Mouse (Mus musculus) megakaryocyte-erythroid progenitor cell, adult 5-6 weeks (primary cell): ENCODE results near the gene Foxd1. TPM values are rescaled to one million over a fixed set of nuclear protein-coding genes. Genes with fewer than 3 reads are reported as not detected.

Source experiments
- ATAC-seq: replicated peaks from 2 replicates; pipeline ENCODE4 v1.8.0; 2016; ENCODE audit warnings: mild to moderate bottlenecking, inconsistent platforms; ENCODE audit not compliant: severe bottlenecking, poor library complexity, low FRiP score, low TSS enrichment
- total RNA-seq, 2 experiments: library from RNA; stranded (forward) in 1 of 2; stranded (reverse) in 1 of 2; fragments of 200-1000, 215-1000 nt in 1 of 2; fragments of >200 nt in 1 of 2; fragmentation: Nextera tagmentation in 1 of 2; gene quantifications; 2 replicates each; pipeline ENCODE4 v1.2.3; 2014 to 2017

Foxd1 gene
- total RNA-seq, 2 experiments from 2014 or later, result not detected

DNA sequence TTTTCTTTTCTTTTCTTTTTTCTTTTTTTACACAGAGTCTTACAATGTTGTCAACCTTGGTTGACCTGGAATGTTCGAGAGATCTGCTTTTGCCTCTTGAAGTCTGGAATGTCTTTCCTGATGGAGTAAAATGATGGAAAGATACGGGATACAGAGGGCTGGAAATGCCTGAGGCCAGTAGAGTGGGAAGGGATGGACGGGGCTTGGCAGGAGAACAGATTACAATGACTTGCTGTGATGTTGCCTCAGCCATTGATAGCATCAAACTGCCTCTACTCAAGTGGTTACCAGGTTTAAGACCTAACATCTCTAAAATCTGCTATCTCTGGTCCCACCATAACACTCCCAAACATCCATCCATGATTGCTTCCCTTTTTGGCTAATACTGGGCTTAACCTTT, 20.9 kb downstream of the Foxd1 start:
- no peak for ATAC-seq

DNA sequence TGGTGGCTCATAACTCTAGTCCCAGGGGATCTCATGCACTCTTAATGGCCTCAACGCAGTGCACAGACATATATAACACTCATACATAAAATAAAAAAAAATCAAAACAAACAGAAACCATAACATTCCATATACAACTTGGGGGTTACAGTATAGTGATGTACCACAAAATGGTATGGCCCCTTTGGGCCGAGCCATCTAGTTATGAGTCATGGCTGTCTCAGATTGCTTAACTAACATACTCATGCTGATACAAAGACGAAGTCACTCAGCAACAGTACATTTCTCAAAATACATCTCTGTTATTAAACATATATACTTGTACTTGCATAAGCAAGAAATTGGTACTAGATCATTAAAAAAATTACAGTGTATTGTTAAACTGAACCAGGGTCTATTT, 23.7 kb downstream of the Foxd1 start:
- ATAC-seq, result no peak

DNA sequence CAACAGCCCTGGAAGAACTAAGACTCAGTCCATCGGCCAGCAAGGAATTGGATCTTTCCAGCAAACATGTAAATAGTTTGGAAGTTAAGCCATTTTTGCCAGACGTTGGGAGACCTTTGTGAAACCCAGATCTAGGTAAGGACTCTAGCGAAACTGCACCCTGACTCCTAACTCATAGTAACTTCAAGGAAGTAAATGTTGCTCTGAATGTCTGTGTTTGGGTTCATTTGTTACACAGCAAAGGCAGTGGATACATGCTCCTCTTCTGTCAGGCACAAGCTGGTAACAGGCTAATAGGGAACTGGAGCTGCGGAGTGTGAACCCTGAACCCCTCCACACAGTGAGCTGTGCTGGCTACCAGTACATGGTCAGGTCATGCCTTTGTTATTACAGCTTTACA, 28.7 kb downstream of the Foxd1 start:
- no peak for ATAC-seq

DNA sequence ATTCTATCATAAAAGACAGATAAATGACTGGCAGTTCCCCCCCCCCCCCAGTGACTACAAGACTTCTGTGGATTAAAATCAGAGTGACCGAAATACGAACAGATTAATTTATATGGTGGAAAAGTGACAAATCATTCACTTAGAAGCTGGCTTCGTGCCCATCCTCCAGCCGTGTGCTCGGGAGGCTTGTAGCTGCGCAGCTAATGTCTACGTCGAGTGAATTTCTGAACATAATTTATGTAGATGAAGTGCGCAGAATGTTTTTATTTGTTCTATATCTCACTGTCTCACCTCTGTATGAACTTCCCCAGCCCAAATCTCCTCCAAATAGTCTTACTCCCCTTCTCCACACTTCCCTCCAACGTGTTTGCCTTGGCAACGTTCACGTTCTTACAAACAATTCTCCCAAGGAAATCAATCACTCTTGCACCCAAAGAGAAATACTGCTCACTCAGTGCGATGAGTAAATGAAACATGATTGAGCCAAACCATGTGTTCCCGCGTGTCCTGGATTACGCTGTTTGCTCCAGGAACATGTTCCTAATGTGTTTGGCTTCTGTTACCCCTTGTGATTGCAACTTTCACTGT, 30.0 kb downstream of the Foxd1 start:
- no peak for ATAC-seq

DNA sequence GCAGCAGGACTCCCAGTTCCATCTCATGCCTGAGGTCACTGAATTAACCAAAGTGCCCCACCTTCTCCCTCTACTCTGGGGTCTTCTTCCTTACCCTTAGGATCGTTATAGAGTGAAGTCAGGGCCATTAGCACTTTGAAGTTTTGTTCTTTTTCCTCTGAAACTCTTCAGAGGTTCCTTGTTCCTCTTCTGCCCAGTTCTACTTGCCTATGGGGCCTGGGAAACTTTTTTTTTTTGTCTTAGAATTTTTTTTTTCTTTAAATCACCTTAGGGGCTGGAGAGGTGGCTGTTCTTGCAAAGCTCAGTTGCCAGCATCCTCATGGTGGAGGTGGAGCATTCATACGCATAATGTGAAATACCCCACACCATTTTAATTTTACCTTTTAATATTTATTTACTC, 31.8 kb downstream of the Foxd1 start:
- no peak for ATAC-seq

DNA sequence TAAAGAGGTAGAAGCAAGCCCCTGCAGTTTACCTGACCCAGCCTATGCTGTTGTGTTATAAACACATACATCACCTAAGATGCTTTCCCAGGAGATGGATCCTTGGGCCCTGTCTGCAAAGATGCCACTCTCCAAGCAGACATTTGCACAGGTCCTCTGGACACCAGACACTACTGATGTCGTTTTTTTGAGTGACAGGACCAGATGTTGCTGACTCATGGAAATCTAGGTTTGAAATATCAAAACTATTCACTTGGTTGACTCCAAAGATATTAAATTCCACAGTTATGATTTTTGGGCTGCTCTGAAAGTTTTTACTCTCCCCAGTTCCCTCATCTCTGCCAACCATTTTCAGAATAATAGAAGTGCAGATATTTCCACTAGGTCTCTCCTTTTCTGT, 35.0 kb downstream of the Foxd1 start:
- ATAC-seq, result no peak

DNA sequence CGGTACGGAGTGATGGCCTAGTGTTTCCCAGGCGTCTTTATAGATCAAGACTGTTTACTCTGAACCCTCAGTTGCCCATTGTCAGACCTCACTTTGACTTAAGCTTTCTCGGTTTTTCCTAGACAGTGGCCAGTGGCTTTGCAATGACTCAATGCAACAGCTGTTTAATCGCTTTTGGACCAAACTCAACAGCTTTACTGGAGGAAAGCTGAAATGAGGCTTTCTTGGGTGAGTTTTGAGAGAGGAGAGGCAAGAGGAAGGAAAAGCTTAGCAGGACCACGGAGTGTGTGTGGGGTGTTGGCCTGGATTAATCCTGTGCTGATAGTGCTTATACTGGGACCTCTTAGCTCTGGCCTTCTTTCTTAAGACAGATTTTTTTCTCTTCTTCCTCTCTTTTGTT, 36.3 kb downstream of the Foxd1 start:
- no peak for ATAC-seq

DNA sequence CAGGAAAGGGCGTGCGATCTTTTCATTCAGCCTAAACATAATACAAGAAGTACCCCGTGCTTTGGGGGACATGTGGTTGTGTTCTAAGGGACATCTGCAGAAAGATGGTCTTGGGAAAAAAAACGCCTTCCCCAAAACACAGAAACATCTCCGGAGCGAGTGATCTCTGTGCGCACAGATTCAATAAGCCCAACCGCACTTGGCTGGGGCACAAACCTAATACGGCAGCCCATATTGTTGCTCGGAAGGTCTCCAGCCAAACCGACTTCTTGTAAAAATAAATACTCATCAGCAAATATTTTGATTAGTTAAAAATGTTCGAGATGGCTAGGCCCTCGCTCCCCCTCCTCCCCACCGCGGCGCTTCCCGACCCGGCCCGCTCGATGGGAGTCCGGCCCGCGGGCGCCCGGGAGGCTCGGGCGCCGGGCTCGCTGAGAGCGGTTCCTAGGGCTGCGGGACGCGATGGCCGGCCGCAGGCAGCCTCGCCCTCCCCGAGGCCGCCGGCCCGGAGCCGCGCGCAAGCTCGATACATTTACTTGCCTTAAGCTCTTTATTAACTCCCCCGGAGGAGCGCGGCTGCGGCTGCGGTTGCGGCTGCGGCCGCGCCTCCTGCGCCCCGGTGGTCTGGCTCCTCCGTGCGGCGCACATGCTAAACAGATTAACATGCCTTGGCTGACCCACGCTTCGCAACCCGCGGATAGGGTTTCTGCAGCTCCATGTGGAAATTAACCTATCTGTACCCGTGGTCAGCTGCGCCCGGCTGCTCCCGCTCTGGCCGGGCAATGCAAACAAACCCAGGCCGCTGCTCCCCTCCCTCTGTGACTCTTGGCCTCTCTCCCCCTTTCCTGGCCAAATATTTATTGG, 37.0 kb downstream of the Foxd1 start:
- ATAC-seq, result no peak

DNA sequence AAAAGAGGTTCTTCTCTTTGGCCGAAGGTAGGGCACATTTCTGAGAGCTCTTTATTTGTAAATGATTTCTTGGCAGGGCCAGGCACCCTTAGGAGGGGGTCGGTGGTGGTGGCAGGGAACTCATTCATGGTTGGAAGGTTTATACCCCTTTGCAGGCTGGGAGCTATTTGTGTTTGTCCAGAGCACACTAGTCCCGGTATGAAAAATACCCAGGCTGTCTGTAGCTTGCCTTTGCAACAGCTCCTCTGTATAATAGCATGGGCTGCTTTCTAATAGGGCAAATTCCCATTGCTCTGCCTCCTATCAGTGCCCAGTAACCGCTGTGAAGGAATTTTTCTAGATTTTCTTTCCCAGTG, 37.6 kb downstream of the Foxd1 start:
- ATAC-seq, result no peak

DNA sequence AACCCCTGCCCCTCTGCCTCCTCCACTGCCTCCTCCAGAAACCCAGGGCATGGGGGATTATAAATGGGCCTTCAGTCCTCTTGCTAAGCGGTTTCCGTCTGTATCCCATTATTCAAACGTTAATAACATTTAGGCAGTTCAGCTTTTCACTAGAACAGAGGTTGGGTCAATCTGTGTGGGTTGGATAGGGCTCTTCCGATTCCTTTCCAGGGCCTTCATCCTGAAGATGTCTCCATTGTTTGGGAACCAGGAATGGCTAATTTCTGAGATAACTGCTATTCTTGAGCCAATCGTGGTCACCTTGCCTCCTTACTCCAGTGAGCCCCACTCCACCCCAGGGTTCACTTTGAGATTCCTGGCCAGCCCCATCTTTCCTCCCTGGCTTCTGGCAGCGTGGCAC, 38.0 kb downstream of the Foxd1 start:
- no peak for ATAC-seq

DNA sequence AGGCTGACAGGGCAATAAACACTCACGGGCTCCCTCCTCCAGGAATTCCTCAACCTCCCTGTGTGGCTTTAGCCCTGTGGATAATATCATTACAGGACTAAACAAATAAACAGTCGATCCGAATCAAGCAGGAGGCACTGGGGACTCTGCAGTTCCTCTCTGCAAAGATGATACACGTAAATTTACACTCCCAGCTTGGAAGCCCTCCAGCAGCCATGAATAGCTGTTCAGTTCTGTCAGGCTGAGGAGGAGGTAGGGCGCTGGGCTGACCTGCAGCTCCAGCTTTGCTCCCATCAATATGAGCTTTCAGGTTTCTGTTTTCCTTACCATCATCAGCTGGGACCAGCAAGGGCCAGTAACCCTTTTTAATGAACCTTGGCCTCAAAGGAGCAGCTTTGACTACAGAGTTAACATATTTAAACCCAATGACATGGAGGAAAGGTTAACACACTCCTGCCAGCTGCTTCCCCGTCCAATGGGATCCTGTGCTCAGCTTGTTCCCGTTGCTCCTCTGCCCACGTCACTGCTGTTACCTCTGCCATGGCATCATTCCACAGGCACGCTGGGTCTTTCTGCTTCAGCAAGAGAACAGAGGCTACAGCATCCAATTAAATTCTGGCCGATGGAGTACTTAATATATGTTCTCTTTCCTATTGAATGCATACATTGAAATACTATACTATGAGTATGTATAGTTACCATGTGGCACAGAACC, 39.5 kb downstream of the Foxd1 start:
- ATAC-seq, result no peak

Other genes starting within 250 kb of the Foxd1 start
- 0.79 and 1.1 TPM in 2 replicates for gene Arhgef28, start 147.8 kb upstream of the Foxd1 start, total RNA-seq (2014; fragmentation: Nextera tagmentation)
- gene Arhgef28, start 147.8 kb upstream of the Foxd1 start, total RNA-seq (2017), result 1.5 and 2.0 TPM in 2 replicates
- gene Utp15, start 91.2 kb upstream of the Foxd1 start, total RNA-seq (2014; fragmentation: Nextera tagmentation), result 34.4 and 45.7 TPM in 2 replicates
- 57.2 and 67.9 TPM in 2 replicates for gene Utp15, start 91.2 kb upstream of the Foxd1 start, total RNA-seq (2017)
- gene Ankra2, start 91.2 kb upstream of the Foxd1 start, total RNA-seq (2014; fragmentation: Nextera tagmentation), result 37.7 and 42.4 TPM in 2 replicates
- gene Ankra2, start 91.2 kb upstream of the Foxd1 start, total RNA-seq (2017), result 21.6 and 25.0 TPM in 2 replicates
- not detected in 2 replicates for gene Gm21976, start 74.4 kb upstream of the Foxd1 start, total RNA-seq (2014; fragmentation: Nextera tagmentation)
- gene Gm21976, start 74.4 kb upstream of the Foxd1 start, total RNA-seq (2017), result not detected in 2 replicates
- gene Btf3, start 37.2 kb upstream of the Foxd1 start, total RNA-seq (2014; fragmentation: Nextera tagmentation), result 1,176 and 1,210 TPM in 2 replicates
- 2,564 and 2,726 TPM in 2 replicates for gene Btf3, start 37.2 kb upstream of the Foxd1 start, total RNA-seq (2017)
- gene Gm10320, start 137.8 kb downstream of the Foxd1 start, total RNA-seq (2014; fragmentation: Nextera tagmentation), result 0.66 TPM in 1 of 2 replicates, not detected in the other
- gene Gm10320, start 137.8 kb downstream of the Foxd1 start, total RNA-seq (2017), result 1.2 TPM in 1 of 2 replicates, not detected in the other